Mouse (Mus musculus): ENCODE measurements at regions not wholly inside any gene's neighbourhood (a gene's known extent, or its start where the extent isn't known, plus 50 kb on each side); places are given as distances from the start of the nearest gene placed in this dataset.
A peak's percentile ranks its signal among the peaks of the same experiment; 100 is the strongest.

DNA sequence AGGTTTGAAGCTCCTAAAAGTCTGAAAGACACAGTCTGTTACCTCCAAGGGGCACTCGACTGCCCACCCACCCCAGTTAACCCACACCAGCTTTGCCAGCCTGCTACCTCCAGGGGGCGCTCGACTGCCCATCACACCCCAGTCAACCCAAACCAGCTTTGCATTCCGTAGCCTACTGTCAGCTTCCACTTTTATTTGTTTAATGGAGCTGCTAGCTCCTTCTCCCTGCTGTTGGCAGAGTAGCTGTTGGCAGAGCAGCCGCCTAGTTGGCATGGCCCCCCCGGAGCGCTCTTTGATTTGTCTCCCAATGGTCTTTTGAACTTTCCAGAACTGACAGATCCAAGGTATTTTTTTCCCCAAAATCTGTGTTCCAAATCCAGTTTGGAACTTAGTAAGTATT is 91.2 kb downstream of the Nhlrc3 start:
- intact Hi-C loops (cut with DNase I), result no loop called here
- no peaks in the 10 kb centered on the region for H3K79me2 ChIP-seq (replicated peaks; ENCODE audit: control insufficient read depth, insufficient read depth, low read length)
- H3K27ac ChIP-seq, result no peak overlapping the region
- no peak overlapping the region for H3K4me3 ChIP-seq
- 73% methylated on average over 7 of the region's 7 CpGs for WGBS
- DNase-seq, result no peak
- no peaks in the 10 kb centered on the region for H3K27me3 ChIP-seq (ENCODE audit: control insufficient read depth, insufficient read depth, low read length)
- H3K36me3 ChIP-seq (ENCODE audit: control insufficient read depth, insufficient read depth, low read length), result no peaks in the 10 kb centered on the region
- no peaks in the 10 kb centered on the region for H3K4me1 ChIP-seq (ENCODE audit: control insufficient read depth, insufficient read depth, low read length)
- TF ChIP-seq POLR2A (IDR thresholded peaks at IDR 0.05; ENCODE audit: insufficient read depth, low read depth, low read length), result no peak
- TF ChIP-seq CTCF (IDR thresholded peaks at IDR 0.05), result peak; percentile 34
- TF ChIP-seq EP300 (IDR thresholded peaks at IDR 0.05; ENCODE audit: insufficient read depth, low read depth, low read length), result no peak
- no peak overlapping the region for H3K9ac ChIP-seq (ENCODE audit: low read depth, low read length)

DNA sequence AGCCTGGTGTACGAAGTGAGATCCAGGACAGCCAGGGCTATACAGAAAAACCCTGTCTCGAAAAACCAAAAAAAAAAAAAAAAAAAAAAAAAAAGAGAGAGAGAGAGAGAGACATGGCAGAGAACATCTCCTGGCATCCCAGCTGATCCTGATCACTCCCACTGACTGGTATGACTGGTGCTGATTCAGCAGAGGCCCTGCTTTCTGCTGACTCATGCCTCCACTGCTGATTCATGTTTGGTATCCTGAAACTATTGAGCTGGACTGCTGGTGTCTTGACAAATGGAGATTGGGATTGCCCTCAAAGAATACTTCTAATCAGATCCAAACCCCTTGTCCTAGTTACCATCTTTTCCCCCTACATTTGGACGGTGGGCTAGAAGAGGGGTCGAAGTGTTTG is 101.9 kb downstream of the Nhlrc3 start:
- H3K9ac ChIP-seq (ENCODE audit: low read depth, low read length), result no peak overlapping the region
- H3K79me2 ChIP-seq (replicated peaks; ENCODE audit: control insufficient read depth, insufficient read depth, low read length), result no peaks in the 10 kb centered on the region
- H3K27me3 ChIP-seq (ENCODE audit: control insufficient read depth, insufficient read depth, low read length), result no peaks in the 10 kb centered on the region
- no peaks in the 10 kb centered on the region for H3K36me3 ChIP-seq (ENCODE audit: control insufficient read depth, insufficient read depth, low read length)
- H3K4me3 ChIP-seq, result no peak overlapping the region
- TF ChIP-seq EP300 (IDR thresholded peaks at IDR 0.05; ENCODE audit: insufficient read depth, low read depth, low read length) (no peak), POLR2A (IDR thresholded peaks at IDR 0.05; ENCODE audit: insufficient read depth, low read depth, low read length) (no peak), CTCF (IDR thresholded peaks at IDR 0.05) (no peak)
- 78% methylated on average over 4 of the region's 4 CpGs for WGBS
- no peak for DNase-seq
- no peaks in the 10 kb centered on the region for H3K4me1 ChIP-seq (ENCODE audit: control insufficient read depth, insufficient read depth, low read length)
- intact Hi-C loops (cut with DNase I), result no loop called here
- H3K27ac ChIP-seq, result no peak overlapping the region

DNA sequence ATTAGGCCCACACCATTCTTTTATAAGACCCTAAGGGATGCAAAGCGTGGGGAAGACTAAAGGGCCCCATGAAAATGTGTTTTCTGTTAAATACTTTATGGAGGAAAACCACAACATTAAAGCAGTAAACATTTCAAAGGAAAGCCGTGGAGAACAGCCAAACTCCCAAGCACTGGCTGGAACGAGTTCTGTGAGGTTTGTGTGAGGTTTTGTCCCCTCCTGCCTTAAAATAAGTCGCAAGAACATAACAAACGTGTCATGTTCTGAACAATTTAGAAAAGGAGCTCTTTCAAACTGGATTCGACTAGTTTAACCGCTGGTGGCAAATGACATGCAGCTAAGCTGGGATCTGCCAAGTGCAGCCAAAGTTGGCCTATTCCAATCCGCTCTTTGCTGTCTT is 109.4 kb downstream of the Nhlrc3 start:
- WGBS, result 79% methylated on average over 8 of the region's 8 CpGs
- Histone ChIP-seq H3K36me3 (ENCODE audit: control insufficient read depth, insufficient read depth, low read length) (no peaks in the 10 kb centered on the region), H3K27ac (no peak overlapping the region), H3K79me2 (replicated peaks; ENCODE audit: control insufficient read depth, insufficient read depth, low read length) (no peaks in the 10 kb centered on the region), H3K27me3 (ENCODE audit: control insufficient read depth, insufficient read depth, low read length) (no peaks in the 10 kb centered on the region), H3K4me3 (no peak overlapping the region), H3K4me1 (ENCODE audit: control insufficient read depth, insufficient read depth, low read length) (no peaks in the 10 kb centered on the region), H3K9ac (ENCODE audit: low read depth, low read length) (no peak overlapping the region)
- DNase-seq, result no peak
- TF ChIP-seq EP300 (IDR thresholded peaks at IDR 0.05; ENCODE audit: insufficient read depth, low read depth, low read length) (no peak), POLR2A (IDR thresholded peaks at IDR 0.05; ENCODE audit: insufficient read depth, low read depth, low read length) (no peak), CTCF (IDR thresholded peaks at IDR 0.05) (no peak)
- intact Hi-C loops (cut with DNase I), result no loop called here

DNA sequence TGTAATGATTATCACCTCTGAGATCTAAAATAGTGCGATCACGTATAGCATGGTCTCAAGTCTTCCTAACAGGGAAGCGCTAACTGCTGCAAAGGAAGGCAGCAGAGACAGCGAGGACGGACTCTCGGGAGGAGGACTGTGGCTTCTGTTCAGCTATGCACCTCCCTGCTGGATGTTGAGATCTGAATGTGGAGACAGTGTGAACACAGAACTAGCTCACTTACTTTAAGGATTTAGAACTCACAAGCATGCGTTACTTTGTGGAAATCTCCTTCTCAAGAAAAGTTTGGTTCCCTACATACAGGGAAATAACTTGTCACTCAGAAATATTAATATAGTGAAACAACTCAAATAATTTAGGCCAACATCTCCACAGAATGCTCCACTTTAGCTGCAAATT is 109.8 kb downstream of the Nhlrc3 start:
- no peak overlapping the region for H3K4me3 ChIP-seq
- 89% methylated on average over 7 of the region's 7 CpGs for WGBS
- H3K27me3 ChIP-seq (ENCODE audit: control insufficient read depth, insufficient read depth, low read length), result no peaks in the 10 kb centered on the region
- H3K9ac ChIP-seq (ENCODE audit: low read depth, low read length), result no peak overlapping the region
- no peaks in the 10 kb centered on the region for H3K79me2 ChIP-seq (replicated peaks; ENCODE audit: control insufficient read depth, insufficient read depth, low read length)
- TF ChIP-seq CTCF (IDR thresholded peaks at IDR 0.05) (no peak), EP300 (IDR thresholded peaks at IDR 0.05; ENCODE audit: insufficient read depth, low read depth, low read length) (no peak), POLR2A (IDR thresholded peaks at IDR 0.05; ENCODE audit: insufficient read depth, low read depth, low read length) (no peak)
- DNase-seq, result no peak
- no peaks in the 10 kb centered on the region for H3K4me1 ChIP-seq (ENCODE audit: control insufficient read depth, insufficient read depth, low read length)
- H3K27ac ChIP-seq, result no peak overlapping the region
- H3K36me3 ChIP-seq (ENCODE audit: control insufficient read depth, insufficient read depth, low read length), result no peaks in the 10 kb centered on the region
- intact Hi-C loops (cut with DNase I), result no loop called here

DNA sequence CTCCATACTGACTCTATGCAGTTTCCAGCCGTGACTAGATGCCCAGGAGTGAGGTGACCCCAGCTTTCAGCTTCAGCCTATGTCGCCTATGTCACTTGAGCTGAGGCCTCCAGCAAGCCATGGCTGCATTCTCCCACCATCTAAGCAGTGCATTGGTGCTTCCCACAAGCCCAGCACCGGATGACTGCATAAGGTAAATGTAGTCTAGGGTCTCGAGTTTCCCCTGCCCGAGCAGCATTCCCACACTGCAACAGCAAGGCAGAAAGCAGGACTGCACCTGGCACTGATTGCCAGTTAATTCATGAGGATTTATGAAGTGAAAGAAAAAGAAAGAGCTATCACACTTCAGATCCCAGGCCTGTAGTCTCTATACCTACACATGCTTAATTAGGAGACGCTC is 119.5 kb downstream of the Nhlrc3 start:
- Histone ChIP-seq H3K36me3 (ENCODE audit: control insufficient read depth, insufficient read depth, low read length) (no peaks in the 10 kb centered on the region), H3K27ac (no peak overlapping the region), H3K4me3 (no peak overlapping the region), H3K9ac (ENCODE audit: low read depth, low read length) (no peak overlapping the region), H3K27me3 (ENCODE audit: control insufficient read depth, insufficient read depth, low read length) (no peaks in the 10 kb centered on the region), H3K79me2 (replicated peaks; ENCODE audit: control insufficient read depth, insufficient read depth, low read length) (no peaks in the 10 kb centered on the region), H3K4me1 (ENCODE audit: control insufficient read depth, insufficient read depth, low read length) (no peaks in the 10 kb centered on the region)
- 90% methylated on average over 6 of the region's 6 CpGs for WGBS
- DNase-seq, result no peak
- intact Hi-C loops (cut with DNase I), result no loop called here
- no peak for TF ChIP-seq EP300 (IDR thresholded peaks at IDR 0.05; ENCODE audit: insufficient read depth, low read depth, low read length)
- TF ChIP-seq CTCF (IDR thresholded peaks at IDR 0.05), result no peak
- TF ChIP-seq POLR2A (IDR thresholded peaks at IDR 0.05; ENCODE audit: insufficient read depth, low read depth, low read length), result no peak

DNA sequence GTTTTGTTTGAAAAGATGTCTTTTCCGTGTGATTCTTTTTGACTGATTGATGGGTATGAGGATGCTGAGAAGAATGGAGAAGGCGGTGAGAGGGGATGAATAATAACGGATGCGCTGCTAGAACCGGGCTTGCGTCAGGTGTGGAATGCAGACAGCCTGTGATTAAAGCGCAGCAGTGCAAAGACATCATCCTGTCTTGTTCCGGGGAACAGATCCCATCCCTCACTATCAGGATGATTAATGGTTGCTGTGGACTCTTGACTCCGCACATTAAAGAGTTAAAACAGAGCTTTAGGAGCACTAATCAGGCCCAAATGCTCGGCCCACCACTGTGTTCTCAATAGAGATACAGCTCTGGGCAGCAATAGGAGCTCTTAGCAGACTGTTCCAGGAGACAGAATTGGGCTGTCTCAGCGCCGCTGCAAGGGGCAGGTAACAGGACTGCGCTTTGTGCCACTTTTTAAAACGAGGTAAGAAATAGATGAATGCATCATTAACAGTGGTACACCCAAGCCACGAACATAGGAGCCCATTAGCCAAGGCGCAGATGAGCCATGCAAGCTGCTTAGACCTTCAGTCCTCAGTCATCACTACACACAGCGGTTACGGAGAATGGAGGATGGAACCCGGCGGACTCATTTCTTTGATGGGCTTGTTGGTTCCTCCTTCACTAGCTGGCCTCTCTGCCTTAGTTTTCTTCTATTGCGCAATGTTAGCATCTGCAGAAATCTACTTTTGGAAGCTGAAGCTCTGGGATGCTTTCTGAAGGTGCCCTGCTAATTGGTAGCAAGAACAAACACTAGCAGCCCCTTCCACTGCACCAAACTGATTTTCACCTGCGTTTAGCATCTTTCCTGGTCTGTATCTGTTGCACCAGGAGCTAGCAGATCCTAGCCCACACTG is 121.6 kb downstream of the Nhlrc3 start:
- 72% methylated on average over 22 of the region's 22 CpGs for WGBS
- Histone ChIP-seq H3K79me2 (replicated peaks; ENCODE audit: control insufficient read depth, insufficient read depth, low read length) (no peaks in the 10 kb centered on the region), H3K36me3 (ENCODE audit: control insufficient read depth, insufficient read depth, low read length) (no peaks in the 10 kb centered on the region), H3K27ac (no peak overlapping the region), H3K9ac (ENCODE audit: low read depth, low read length) (no peak overlapping the region), H3K4me3 (no peak overlapping the region), H3K4me1 (ENCODE audit: control insufficient read depth, insufficient read depth, low read length) (no peaks in the 10 kb centered on the region), H3K27me3 (ENCODE audit: control insufficient read depth, insufficient read depth, low read length) (no peaks in the 10 kb centered on the region)
- intact Hi-C loops (cut with DNase I), result no loop called here
- TF ChIP-seq POLR2A (IDR thresholded peaks at IDR 0.05; ENCODE audit: insufficient read depth, low read depth, low read length), result no peak
- no peak for TF ChIP-seq EP300 (IDR thresholded peaks at IDR 0.05; ENCODE audit: insufficient read depth, low read depth, low read length)
- TF ChIP-seq CTCF (IDR thresholded peaks at IDR 0.05), result no peak
- DNase-seq, result no peak
